Mouse (Mus musculus) intestine, embryonic 14.5 days (tissue): Measurements from ENCODE around the gene Dscaml1. TPM values are rescaled to one million over a fixed set of nuclear protein-coding genes. Genes with fewer than 3 reads are reported as not detected.
"Not testable (repeated sequence)": the region's sequence is repeated elsewhere in the genome, so short reads cannot be mapped to it uniquely, and the experiment has no call there.

ENCODE experiments used
- ATAC-seq: fragments of 200-750 bp; cut with Nextera tagmentation; replicated peaks from 2 replicates; pipeline ENCODE4 v1.8.0; 2017; ENCODE audit warnings: low read depth, moderate number of reproducible peaks, moderate TSS enrichment, moderate library complexity; ENCODE audit not compliant: low FRiP score, low TSS enrichment
- DNase-seq: peaks from one replicate; pipeline ENCODE4 v3.0.0-alpha.2; 2018; ENCODE audit warnings: low spot score
- H3K27ac ChIP-seq: fragments of 300-500 bp; sonication (generic); 2 replicates; pipeline ENCODE4 v1.5.1; 2014; ENCODE audit warnings: low read depth, mild to moderate bottlenecking, control low read depth
- H3K27me3 ChIP-seq: fragments of 300-500 bp; sonication (generic); replicated peaks from 2 replicates; pipeline ENCODE4 v1.6.1; 2014; ENCODE audit warnings: low read length, control low read depth; ENCODE audit not compliant: control insufficient read depth, insufficient read depth
- H3K36me3 ChIP-seq: fragments of 300-500 bp; sonication (generic); 2 replicates; pipeline ENCODE4 v1.6.1; 2014; ENCODE audit warnings: low read length, control low read depth; ENCODE audit not compliant: control insufficient read depth, insufficient read depth
- H3K4me1 ChIP-seq: fragments of 300-500 bp; sonication (generic); replicated peaks from 2 replicates; pipeline ENCODE4 v1.6.1; 2014; ENCODE audit warnings: low read length, control low read depth, mixed read lengths; ENCODE audit not compliant: control insufficient read depth, insufficient read depth
- H3K4me2 ChIP-seq: fragments of 300-500 bp; sonication (generic); 2 replicates; pipeline ENCODE4 v1.6.1; 2014; ENCODE audit warnings: low read length
- H3K4me3 ChIP-seq: fragments of 300-500 bp; sonication (generic); 2 replicates; pipeline ENCODE4 v1.5.1; 2014; ENCODE audit warnings: low read depth, low read length, control low read depth, mixed read lengths
- H3K9ac ChIP-seq: fragments of 300-500 bp; sonication (generic); 2 replicates; pipeline ENCODE4 v1.6.1; 2014; ENCODE audit warnings: mild to moderate bottlenecking, low read length
- H3K9me3 ChIP-seq: fragments of 300-500 bp; sonication (generic); 2 replicates; pipeline ENCODE4 v1.6.1; 2016; ENCODE audit warnings: low read length, control low read depth; ENCODE audit not compliant: control insufficient read depth
- WGBS: fragments of 180-500 bp; shearing (Covaris S2); extraction: QIAGEN DNeasy Blood & Tissue Kit; methylation state at CpG from one replicate; pipeline ENCODE4 v1.1.7; 2014; 5-methylcytosine and 5-hydroxymethylcytosine counted together
- polyA plus RNA-seq: library from polyadenylated mRNA; unstranded; fragments of >200 nt; fragmentation: Nextera tagmentation; extraction: Ambion mirVana; gene quantifications from 2 replicates; pipeline ENCODE4 v1.2.1, GENCODE M21; 2014

The Dscaml1 gene
- polyA plus RNA-seq, 1 experiment from 2014 or later = 0.41 TPM

DNA sequence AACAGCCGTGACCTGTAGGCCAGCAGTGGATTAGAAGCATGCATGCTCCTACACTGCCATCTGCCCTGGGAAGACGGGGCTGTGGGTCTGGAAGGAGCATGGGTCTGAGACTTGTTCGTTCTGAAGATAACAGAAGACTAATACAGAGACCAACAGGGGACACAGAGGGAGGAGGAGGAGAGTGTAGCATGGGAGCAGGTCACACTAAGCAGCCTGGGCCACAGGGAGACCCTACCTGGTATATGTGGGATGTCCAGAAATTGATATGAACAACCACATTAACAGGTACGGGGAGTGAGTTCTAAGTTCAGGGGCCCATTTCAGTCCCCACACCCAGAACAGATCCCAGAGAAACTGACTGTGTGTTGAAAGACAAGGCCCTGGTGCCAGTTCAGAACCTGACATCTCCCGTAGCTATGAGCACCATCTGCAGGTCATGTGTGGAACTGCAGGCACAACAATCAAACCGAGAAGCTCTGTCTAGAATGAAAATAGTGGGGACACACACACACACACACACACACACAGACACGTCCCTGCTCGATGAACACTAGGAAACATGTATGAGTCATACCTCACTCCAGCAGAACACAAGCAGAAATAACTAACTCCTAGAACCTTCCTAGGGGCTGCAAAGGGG is 328.1 kb downstream of the Dscaml1 start:
- 38% methylated on average over 8 of the region's 8 CpGs for WGBS
- Histone ChIP-seq H3K9ac (no peak overlapping the region), H3K27me3 (no peaks in the 10 kb centered on the region), H3K4me1 (no peaks in the 10 kb centered on the region), H3K9me3 (no peaks in the 10 kb centered on the region), H3K36me3 (no peaks in the 10 kb centered on the region), H3K4me2 (no peak overlapping the region), H3K4me3 (no peak overlapping the region), H3K27ac (no peak overlapping the region)
- no peak for ATAC-seq
- peak; percentile 83 for DNase-seq

DNA sequence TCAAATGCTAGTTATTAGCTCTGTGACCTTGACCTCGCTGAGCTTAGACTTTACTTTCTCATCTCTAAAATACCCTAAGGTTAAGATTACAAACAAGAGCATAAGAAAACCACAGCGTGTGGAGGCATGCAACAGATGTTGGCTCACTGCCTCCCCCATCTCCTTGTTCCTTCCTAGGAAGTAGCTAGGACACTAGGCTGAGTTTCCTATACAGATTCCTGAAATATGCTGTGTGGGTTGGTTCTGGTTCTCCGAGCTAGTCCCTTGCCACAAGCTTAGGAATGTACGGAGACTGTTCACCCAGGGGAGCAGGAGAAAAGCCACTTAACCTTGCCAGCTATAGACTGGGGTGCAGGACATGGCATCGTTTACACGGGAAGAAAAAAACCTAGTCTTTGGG is 339.8 kb downstream of the Dscaml1 start:
- no peaks in the 10 kb centered on the region for H3K27me3 ChIP-seq
- H3K9ac ChIP-seq = no peak overlapping the region
- DNase-seq (no peak), ATAC-seq (no peak)
- H3K4me2 ChIP-seq = no peak overlapping the region
- WGBS = 81% methylated on average over 6 of the region's 6 CpGs
- H3K9me3 ChIP-seq = no peaks in the 10 kb centered on the region
- H3K27ac ChIP-seq = no peak overlapping the region
- peaks cover 27% of the 10 kb centered on the region for H3K36me3 ChIP-seq
- H3K4me1 ChIP-seq = no peaks in the 10 kb centered on the region
- H3K4me3 ChIP-seq = no peak overlapping the region

DNA sequence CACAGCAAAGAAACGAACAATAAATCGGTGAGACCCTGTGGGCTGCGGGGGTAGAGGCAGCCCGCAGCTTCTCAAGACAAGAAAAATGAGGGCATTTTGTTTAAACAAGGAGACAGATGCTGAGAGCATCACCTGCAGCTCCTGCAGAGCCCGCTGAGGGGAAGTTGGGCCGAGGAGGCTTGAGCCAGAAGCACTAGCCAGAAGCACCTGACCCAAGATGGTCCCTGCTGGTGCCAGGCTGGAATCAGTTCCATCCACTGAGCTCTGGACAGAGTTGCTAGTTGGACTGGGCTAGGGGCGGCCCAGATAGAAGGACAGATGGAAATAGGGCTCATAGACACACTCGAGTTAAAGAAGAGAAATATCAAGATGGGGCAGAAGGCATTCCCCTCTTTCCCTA is 340.7 kb downstream of the Dscaml1 start:
- Histone ChIP-seq H3K4me2 (no peak overlapping the region), H3K27ac (no peak overlapping the region), H3K9me3 (no peaks in the 10 kb centered on the region), H3K36me3 (peaks cover 37% of the 10 kb centered on the region), H3K4me3 (no peak overlapping the region), H3K9ac (no peak overlapping the region), H3K4me1 (no peaks in the 10 kb centered on the region), H3K27me3 (no peaks in the 10 kb centered on the region)
- ATAC-seq (no peak), DNase-seq (no peak)
- WGBS = 72% methylated on average over 8 of the region's 8 CpGs

DNA sequence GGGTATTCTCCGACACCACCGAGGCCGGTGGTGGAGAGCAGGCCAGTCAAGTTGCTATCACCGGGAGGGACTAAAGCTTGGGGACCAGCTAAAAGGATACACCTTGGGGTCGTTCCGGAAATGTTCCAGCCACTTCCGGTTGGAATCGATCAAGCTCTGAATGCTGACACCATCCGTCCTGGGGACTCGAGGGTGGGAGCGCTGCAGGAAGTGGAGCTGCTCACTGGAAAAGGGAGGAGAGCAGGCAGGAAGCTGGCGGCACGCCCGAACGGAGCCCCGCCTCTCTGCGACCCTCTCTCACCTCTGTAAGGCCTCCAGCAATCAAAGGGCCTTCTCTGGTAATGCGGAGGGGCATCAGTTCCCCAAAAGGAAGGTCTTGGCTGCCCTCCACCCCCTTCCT is 342.0 kb downstream of the Dscaml1 start:
- H3K27me3 ChIP-seq = no peaks in the 10 kb centered on the region
- ATAC-seq = no peak
- no peak for DNase-seq
- no peak overlapping the region for H3K4me2 ChIP-seq
- H3K9ac ChIP-seq = no peak overlapping the region
- H3K9me3 ChIP-seq = no peaks in the 10 kb centered on the region
- WGBS = 74% methylated on average over 18 of the region's 18 CpGs
- H3K36me3 ChIP-seq = peaks cover 45% of the 10 kb centered on the region
- H3K4me1 ChIP-seq = no peaks in the 10 kb centered on the region
- H3K27ac ChIP-seq = no peak overlapping the region
- no peak overlapping the region for H3K4me3 ChIP-seq

DNA sequence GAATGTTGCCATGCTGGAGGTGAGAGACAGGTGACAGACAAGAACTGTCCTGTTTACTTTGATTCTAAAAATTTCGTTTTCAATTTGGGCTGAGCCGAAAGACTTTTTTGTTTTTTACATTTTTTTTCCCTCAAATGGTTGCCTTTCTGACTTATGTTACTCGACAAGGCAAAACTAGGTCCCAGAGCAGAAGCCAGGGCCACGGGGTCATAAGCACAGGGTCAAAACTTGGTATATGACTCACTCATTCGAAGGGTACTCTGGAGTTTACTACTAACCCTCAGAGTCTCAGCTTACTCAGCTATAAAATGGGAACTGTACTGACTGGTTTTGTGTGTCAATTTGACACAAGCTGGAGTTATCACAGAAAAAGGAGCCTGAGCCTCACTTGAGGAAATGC is 343.2 kb downstream of the Dscaml1 start:
- H3K36me3 ChIP-seq = peaks cover 57% of the 10 kb centered on the region
- 92% methylated on average over 5 of the region's 5 CpGs for WGBS
- no peaks in the 10 kb centered on the region for H3K9me3 ChIP-seq
- no peaks in the 10 kb centered on the region for H3K27me3 ChIP-seq
- H3K4me1 ChIP-seq = no peaks in the 10 kb centered on the region
- H3K4me3 ChIP-seq = no peak overlapping the region
- H3K27ac ChIP-seq = no peak overlapping the region
- no peak overlapping the region for H3K9ac ChIP-seq
- no peak overlapping the region for H3K4me2 ChIP-seq
- ATAC-seq = no peak
- no peak for DNase-seq

DNA sequence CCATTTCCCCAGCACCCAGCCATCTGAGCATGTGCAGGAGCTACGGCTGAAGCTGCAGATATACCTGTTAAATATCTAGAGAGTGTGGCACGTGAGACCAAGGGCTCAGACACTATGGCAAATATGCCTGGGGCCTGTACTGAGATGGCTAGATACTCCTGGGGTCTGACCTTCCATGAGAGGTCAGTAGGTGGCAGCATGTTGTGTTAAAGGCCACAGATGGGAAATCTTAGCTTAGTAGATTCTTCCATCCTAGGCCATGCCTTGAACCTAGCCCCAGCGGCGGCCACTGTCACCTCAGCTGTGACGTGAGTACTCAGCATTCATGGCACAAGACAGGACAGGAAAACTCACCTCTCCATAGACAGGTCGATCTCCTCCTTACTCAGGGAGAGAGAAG is 347.7 kb downstream of the Dscaml1 start:
- Histone ChIP-seq H3K4me1 (no peaks in the 10 kb centered on the region), H3K36me3 (peaks cover 80% of the 10 kb centered on the region), H3K4me2 (no peak overlapping the region), H3K27me3 (no peaks in the 10 kb centered on the region), H3K27ac (no peak overlapping the region), H3K4me3 (no peak overlapping the region), H3K9me3 (no peaks in the 10 kb centered on the region), H3K9ac (no peak overlapping the region)
- WGBS = 88% methylated on average over 6 of the region's 6 CpGs
- DNase-seq (no peak), ATAC-seq (no peak)

DNA sequence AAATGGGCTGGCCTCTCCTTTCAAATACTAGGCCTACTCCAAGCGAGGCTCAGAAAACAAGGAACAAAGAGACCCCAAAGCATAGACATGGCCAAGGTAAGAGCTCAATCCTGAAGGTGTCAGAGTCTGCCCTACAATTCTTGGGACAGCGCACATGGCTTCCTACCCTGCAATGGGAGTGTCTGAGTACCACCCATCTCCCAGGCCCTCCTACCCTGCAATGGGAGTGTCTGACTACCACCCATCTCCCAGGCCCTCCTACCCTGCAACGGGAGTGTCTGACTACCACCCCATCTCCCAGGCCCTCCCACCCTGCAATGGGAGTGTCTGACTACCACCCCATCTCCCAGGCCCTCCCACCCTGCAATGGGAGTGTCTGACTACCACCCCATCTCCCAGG is 349.7 kb downstream of the Dscaml1 start:
- not testable (repeated sequence) for ATAC-seq, H3K9ac ChIP-seq, H3K4me1 ChIP-seq, H3K9me3 ChIP-seq, H3K4me2 ChIP-seq, H3K4me3 ChIP-seq, DNase-seq, H3K27me3 ChIP-seq, H3K27ac ChIP-seq
- 71% methylated on average over 3 of the region's 3 CpGs for WGBS
- peaks cover 74% of the 10 kb centered on the region for H3K36me3 ChIP-seq

DNA sequence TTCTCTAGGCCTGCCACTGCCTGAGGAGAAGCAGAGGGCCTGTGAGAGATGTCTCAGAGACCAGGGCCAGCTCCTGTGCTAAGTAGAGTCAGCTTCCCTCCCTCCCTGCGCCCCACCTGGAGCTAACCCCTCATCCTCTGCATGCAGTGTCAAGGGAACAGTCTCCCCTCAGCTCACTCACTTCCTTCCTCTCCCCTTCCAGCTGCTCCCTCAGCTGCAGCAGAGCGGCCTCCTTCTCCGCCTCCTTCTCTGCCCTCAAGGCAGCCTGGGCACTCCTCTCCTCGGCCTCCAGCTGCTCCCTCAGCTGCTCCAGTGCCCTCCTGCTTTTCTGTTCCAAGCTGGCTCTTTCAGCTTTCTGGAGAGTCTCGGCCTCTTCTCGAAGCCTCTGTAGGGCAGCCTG is 352.8 kb downstream of the Dscaml1 start:
- Histone ChIP-seq H3K27me3 (no peaks in the 10 kb centered on the region), H3K9ac (no peak overlapping the region), H3K4me2 (no peak overlapping the region), H3K36me3 (peaks cover 48% of the 10 kb centered on the region), H3K4me1 (no peaks in the 10 kb centered on the region), H3K27ac (no peak overlapping the region), H3K9me3 (no peaks in the 10 kb centered on the region), H3K4me3 (no peak overlapping the region)
- DNase-seq (no peak), ATAC-seq (no peak)
- WGBS = 79% methylated on average over 6 of the region's 6 CpGs

DNA sequence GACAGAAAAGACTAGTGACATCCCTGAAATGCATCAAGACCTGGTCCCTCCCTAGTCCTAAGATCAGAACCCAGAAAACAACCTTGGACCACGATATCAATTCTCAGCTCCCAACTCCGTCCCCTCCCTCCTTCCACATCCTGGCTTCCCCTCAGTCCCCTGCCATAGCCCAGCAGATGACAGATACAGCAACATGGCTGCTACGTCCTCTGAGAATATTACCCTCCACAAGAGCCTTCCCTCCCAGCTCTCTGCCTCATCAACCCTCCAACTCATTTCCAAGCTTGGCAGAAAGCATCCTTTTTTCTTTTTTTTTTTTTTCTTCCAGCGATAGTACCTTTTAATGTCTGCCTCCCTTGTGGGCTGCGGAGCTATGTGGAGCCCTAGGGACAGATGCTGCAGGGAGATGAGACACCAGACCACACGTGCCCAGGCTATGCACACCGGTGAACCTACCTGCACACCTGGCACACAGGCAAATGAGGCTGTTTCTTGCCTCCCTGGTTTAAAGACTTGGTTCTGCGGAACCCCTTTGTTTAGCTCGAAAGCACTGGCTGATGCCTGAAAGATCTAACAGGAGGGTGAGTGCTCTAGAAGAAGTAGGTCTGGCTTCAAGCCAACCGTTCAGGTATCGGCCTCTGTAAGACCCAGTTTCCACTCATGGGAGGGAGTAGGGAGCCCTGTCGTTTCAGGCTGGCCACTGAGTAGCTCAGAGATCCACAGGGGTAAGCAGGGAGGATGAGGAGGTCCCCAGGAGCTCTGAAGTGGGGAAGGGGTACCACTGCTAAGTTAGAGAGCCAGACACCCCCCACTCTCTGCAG is 357.0 kb downstream of the Dscaml1 start:
- Histone ChIP-seq H3K27me3 (no peaks in the 10 kb centered on the region), H3K4me1 (0 out of 2 replicates have a peak, but pooled peaks cover 8% of the 10 kb centered on the region), H3K27ac (no peak overlapping the region), H3K4me2 (no peak overlapping the region), H3K9ac (no peak overlapping the region), H3K4me3 (no peak overlapping the region), H3K9me3 (no peaks in the 10 kb centered on the region), H3K36me3 (peaks cover 22% of the 10 kb centered on the region)
- 84% methylated on average over 12 of the region's 12 CpGs for WGBS
- DNase-seq (no peak), ATAC-seq (no peak)
